Mouse (Mus musculus) olfactory bulb, adult 2 months (tissue): ENCODE results near the gene Ppp3r1.

Source experiments
- CTCF ChIP-seq: fragments of 200-500 bp; IDR thresholded peaks from 2 replicates; pipeline ENCODE4 v1.5.1; 2012; ENCODE audit warnings: low read depth, mild to moderate bottlenecking, low read length, moderate library complexity; ENCODE audit not compliant: insufficient read depth
- POLR2A ChIP-seq: fragments of 200-500 bp; IDR thresholded peaks from 2 replicates; pipeline ENCODE4 v1.6.1; 2012; ENCODE audit warnings: mild to moderate bottlenecking, low read depth, low read length, moderate library complexity; ENCODE audit not compliant: insufficient read depth

DNA sequence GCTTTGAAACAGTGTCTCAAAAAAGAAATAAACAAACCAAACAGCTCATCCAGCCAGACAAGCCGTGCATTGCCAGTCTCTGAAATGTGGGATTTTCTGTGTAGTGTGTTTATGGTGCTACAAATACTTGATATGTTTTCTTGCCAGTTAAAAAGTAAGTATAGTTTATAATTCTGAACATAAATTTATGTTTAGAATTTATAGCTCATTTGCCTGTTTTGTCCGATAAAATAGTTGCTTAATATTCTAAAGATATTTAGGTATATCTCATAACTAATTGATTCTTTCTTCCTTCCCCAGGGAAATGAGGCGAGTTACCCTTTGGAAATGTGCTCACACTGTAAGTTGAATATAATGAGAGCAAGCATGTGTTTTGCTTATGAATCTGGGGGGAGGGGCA lies 22.7 kb downstream of the Ppp3r1 start, which contains the start of gene Wdr92:
- TF ChIP-seq CTCF = no peak
- no peak for TF ChIP-seq POLR2A
